Comparison of ENCODE assay signal across 10 mouse cellular contexts in the genomic region with DNA sequence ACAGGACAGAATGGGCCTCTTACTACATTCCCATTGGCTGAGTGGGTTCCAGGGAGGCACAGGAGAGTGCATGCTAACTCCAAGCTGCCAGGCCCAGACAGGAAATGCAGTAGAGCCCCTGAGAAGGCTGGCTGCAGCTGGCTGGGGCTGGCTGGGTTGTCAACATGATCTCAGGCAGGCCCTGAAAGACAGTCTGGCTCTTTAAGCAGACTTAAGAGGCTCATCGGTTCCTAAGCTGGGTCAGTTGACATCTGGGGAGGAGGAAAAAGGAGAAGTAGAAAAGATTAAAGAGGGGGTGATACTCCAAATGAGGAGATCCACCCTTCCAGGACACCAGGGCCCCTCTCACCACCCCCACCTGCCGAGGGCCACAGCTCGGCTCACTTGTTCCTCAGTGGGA. TPM values are rescaled to one million over a fixed set of nuclear protein-coding genes. Genes with fewer than 3 reads are reported as not detected.
DNase-seq lines count a peak whose midpoint lies in the region; ATAC-seq and TF ChIP-seq lines count a peak whose summit lies in the region.
"Had no signal": no experiment of that assay in that cellular context is flagged by ENCODE, and none has a peak within 500 bp of the region (broad histone marks: within the 10 kb centered on the region; RNA-seq: fewer than 3 reads in every experiment).

No protein-coding gene starts in this region.

- ATAC-seq in liver, postnatal 0 days: peak; percentile 58
- no peak for ATAC-seq in liver, embryonic 12.5 days
- ATAC-seq in stomach, postnatal 0 days (ENCODE audit: low FRiP score, low TSS enrichment): 0 out of 2 replicates have a peak, but pooled peaks have one; percentile 37

- 21% methylated on average over 3 of the region's 3 CpGs for WGBS in liver, postnatal 0 days (ENCODE audit: insufficient replicate concordance)
- WGBS in liver, embryonic 12.5 days (ENCODE audit: insufficient replicate concordance): 23% methylated on average over 3 of the region's 3 CpGs
- WGBS in kidney, adult 2 months: 55% methylated on average over 3 of the region's 3 CpGs
- 62% methylated on average over 3 of the region's 3 CpGs for whole genome bisulfite sequencing in stomach, postnatal 0 days

- H3K4me1 ChIP-seq in liver, postnatal 0 days (ENCODE audit: insufficient read depth): peaks cover 25% of the 10 kb centered on the region
- H3K4me1 ChIP-seq in liver, embryonic 12.5 days: peaks cover 8% of the 10 kb centered on the region; the same call in 1 of the 2 replicates
- H3K4me1 ChIP-seq in kidney, adult 2 months (ENCODE audit: control insufficient read depth, insufficient read depth, low read length): peaks cover 44% of the 10 kb centered on the region
- no peaks in the 10 kb centered on the region for H3K4me1 ChIP-seq in stomach, postnatal 0 days (replicated peaks; ENCODE audit: control insufficient read depth, insufficient read depth)

- H3K27me3 ChIP-seq in liver, postnatal 0 days (ENCODE audit: insufficient read depth, low read length): no peaks in the 10 kb centered on the region
- H3K27me3 ChIP-seq in liver, embryonic 12.5 days (replicated peaks): no peaks in the 10 kb centered on the region
- no peaks in the 10 kb centered on the region for H3K27me3 ChIP-seq in kidney, adult 2 months (replicated peaks; ENCODE audit: control insufficient read depth, insufficient read depth, low read length)
- H3K27me3 ChIP-seq in stomach, postnatal 0 days (ENCODE audit: control insufficient read depth, insufficient read depth, low read length): no peaks in the 10 kb centered on the region
- H3K27me3 ChIP-seq: neural tube, embryonic 13.5 days had no signal

- peak overlapping the region; percentile 72 for H3K27ac ChIP-seq in liver, postnatal 0 days (ENCODE audit: low read depth)
- H3K27ac ChIP-seq in liver, embryonic 12.5 days: no peak overlapping the region
- H3K27ac ChIP-seq in kidney, adult 2 months (ENCODE audit: insufficient read depth, low read depth, low read length): 0 out of 2 replicates have a peak overlapping the region, but pooled peaks have one; percentile 9
- H3K27ac ChIP-seq in stomach, postnatal 0 days (replicated peaks): no peak overlapping the region
- H3K27ac ChIP-seq: neural tube, embryonic 13.5 days had no signal

- no peaks in the 10 kb centered on the region for H3K36me3 ChIP-seq in liver, postnatal 0 days (replicated peaks; ENCODE audit: insufficient read depth, low read length)
- no peaks in the 10 kb centered on the region for H3K36me3 ChIP-seq in liver, embryonic 12.5 days
- H3K36me3 ChIP-seq in kidney, adult 2 months (ENCODE audit: control insufficient read depth, insufficient read depth, low read length): no peaks in the 10 kb centered on the region
- no peaks in the 10 kb centered on the region for H3K36me3 ChIP-seq in stomach, postnatal 0 days (ENCODE audit: control insufficient read depth, insufficient read depth, low read length)
- H3K36me3 ChIP-seq: neural tube, embryonic 13.5 days had no signal

- H3K4me2 ChIP-seq in liver, postnatal 0 days (ENCODE audit: low read depth, low read length): no peak overlapping the region
- H3K4me2 ChIP-seq in liver, embryonic 12.5 days: no peak overlapping the region
- no peak overlapping the region for H3K4me2 ChIP-seq in stomach, postnatal 0 days (replicated peaks; ENCODE audit: low read depth)
- H3K4me2 ChIP-seq: neural tube, embryonic 13.5 days had no signal

- no peak for DNase-seq in liver, postnatal 0 days
- peak; percentile 34 for DNase-seq in Muller cell, postnatal 12 days (ENCODE audit: inconsistent ontology term)
- peak; percentile 59 for DNase-seq in kidney, adult 2 months
- DNase-seq in stomach, postnatal 0 days (ENCODE audit: low spot score): no peak
- DNase-seq in left cerebral cortex, adult 8-10 months (ENCODE audit: low spot score in 2 of 2): no peak
- no peak for DNase-seq in adrenal gland, postnatal 14 days
- no peak for DNase-seq in gastrocnemius, adult 18-20 months (ENCODE audit: low spot score)
- DNase-seq: heart, postnatal 36 days had no signal

- H3K4me3 ChIP-seq in liver, postnatal 0 days (ENCODE audit: low read depth, low read length): no peak overlapping the region
- no peak overlapping the region for H3K4me3 ChIP-seq in liver, embryonic 12.5 days
- H3K4me3 ChIP-seq in kidney, adult 2 months (ENCODE audit: insufficient read depth, low read depth, low read length): no peak overlapping the region
- H3K4me3 ChIP-seq in stomach, postnatal 0 days (ENCODE audit: low read depth, low read length): no peak overlapping the region
- H3K4me3 ChIP-seq: neural tube, embryonic 13.5 days had no signal

- TF ChIP-seq EP300 in liver, postnatal 0 days (IDR thresholded peaks at IDR 0.05; ENCODE audit: low read depth): no peak
- TF ChIP-seq EP300 in stomach, postnatal 0 days (optimal IDR thresholded peaks at IDR 0.05): no peak

- H3K9ac ChIP-seq in liver, postnatal 0 days (replicated peaks): no peak overlapping the region
- no peak overlapping the region for H3K9ac ChIP-seq in liver, embryonic 12.5 days
- 0 out of 2 replicates have a peak overlapping the region, but pooled peaks have one; percentile 23 for H3K9ac ChIP-seq in stomach, postnatal 0 days (ENCODE audit: low read length)
- H3K9ac ChIP-seq: neural tube, embryonic 13.5 days had no signal

- TF ChIP-seq CTCF in liver, postnatal 0 days (IDR thresholded peaks at IDR 0.05; ENCODE audit: low read depth): no peak
- no peak for TF ChIP-seq CTCF in kidney, adult 2 months (conservative IDR thresholded peaks at IDR 0.05; ENCODE audit: insufficient read depth, insufficient read length, low read depth, low read length)
- TF ChIP-seq CTCF in stomach, postnatal 0 days (IDR thresholded peaks at IDR 0.05; ENCODE audit: low read depth): no peak

- no peak for TF ChIP-seq POLR2A in kidney, adult 2 months (IDR thresholded peaks at IDR 0.05; ENCODE audit: low read depth, low read length)

- no peaks in the 10 kb centered on the region for H3K9me3 ChIP-seq in liver, postnatal 0 days (ENCODE audit: low read length)
- H3K9me3 ChIP-seq in liver, embryonic 12.5 days (replicated peaks): no peaks in the 10 kb centered on the region
- no peaks in the 10 kb centered on the region for H3K9me3 ChIP-seq in stomach, postnatal 0 days (ENCODE audit: control insufficient read depth, low read length)
- H3K9me3 ChIP-seq: neural tube, embryonic 13.5 days had no signal

RNA-seq across cellular contexts. Expression of a gene that starts 13.2 kb away (rescaled TPM):
- polyA plus RNA-seq in liver, postnatal 0 days (2015; fragmentation: Nextera tagmentation; extraction: Ambion mirVana): 1.5 and 1.8 TPM in 2 replicates
- polyA plus RNA-seq in liver, embryonic 12.5 days (2016; fragmentation: Nextera tagmentation; extraction: Ambion mirVana): 3.6 TPM in 2 replicates
- polyA plus RNA-seq in kidney, adult 2 months (2012; rRNA removed): 29.5 and 33.6 TPM in 2 replicates
- polyA plus RNA-seq in stomach, postnatal 0 days (2015; fragmentation: Nextera tagmentation; extraction: Ambion mirVana): 10.1 and 11.7 TPM in 2 replicates
- 10 to 100 TPM; 24.7 to 30.1 (median 27.0) TPM for total RNA-seq in left cerebral cortex, adult 8-10 months (2022)
- 10.3 and 12.0 TPM in 2 replicates for total RNA-seq in adrenal gland, postnatal 14 days (2021)
- total RNA-seq in gastrocnemius, adult 18-20 months (2021): 1 to 10 TPM in 1 of 2 experiments, under 1 TPM in 1; 0.71 to 1.5 TPM

RNA-seq across cellular contexts. Expression of a gene that starts 39.0 kb away (rescaled TPM):
- 425 and 427 TPM in 2 replicates for polyA plus RNA-seq in liver, postnatal 0 days (2015; fragmentation: Nextera tagmentation; extraction: Ambion mirVana)
- 786 and 821 TPM in 2 replicates for polyA plus RNA-seq in liver, embryonic 12.5 days (2016; fragmentation: Nextera tagmentation; extraction: Ambion mirVana)
- 145 and 243 TPM in 2 replicates for polyA plus RNA-seq in kidney, adult 2 months (2012; rRNA removed)
- polyA plus RNA-seq in stomach, postnatal 0 days (2015; fragmentation: Nextera tagmentation; extraction: Ambion mirVana): 609 and 626 TPM in 2 replicates
- 100 to 1,000 TPM; 189 to 241 (median 224) TPM for total RNA-seq in left cerebral cortex, adult 8-10 months (2022)
- total RNA-seq in adrenal gland, postnatal 14 days (2021): 485 and 551 TPM in 2 replicates
- 100 to 1,000 TPM; 260 to 323 TPM for total RNA-seq in gastrocnemius, adult 18-20 months (2021)

Comparison
In these comparisons a context has a peak if more than half of its experiments do, and no peak if none do; other contexts are left out.
1. H3K27ac ChIP-seq: peak in liver, postnatal 0 days (single experiment) and kidney, adult 2 months (single experiment); none in liver, embryonic 12.5 days (single experiment) and stomach, postnatal 0 days (single experiment).
2. DNase-seq: peak in Muller cell, postnatal 12 days (single experiment) and kidney, adult 2 months (single experiment); none in liver, postnatal 0 days (single experiment), stomach, postnatal 0 days (single experiment), left cerebral cortex, adult 8-10 months (0 of 2), adrenal gland, postnatal 14 days (single experiment) and gastrocnemius, adult 18-20 months (single experiment).